Mouse (Mus musculus) embryo, embryonic 11 days (tissue): ENCODE data around the gene 2310061I04Rik.
A peak's percentile ranks its signal among the peaks of the same experiment; 100 is the strongest.

ENCODE experiments used
- DNase-seq: peaks from one replicate; pipeline ENCODE4 v3.0.0-alpha.2; 2015

The 2310061I04Rik gene

DNA sequence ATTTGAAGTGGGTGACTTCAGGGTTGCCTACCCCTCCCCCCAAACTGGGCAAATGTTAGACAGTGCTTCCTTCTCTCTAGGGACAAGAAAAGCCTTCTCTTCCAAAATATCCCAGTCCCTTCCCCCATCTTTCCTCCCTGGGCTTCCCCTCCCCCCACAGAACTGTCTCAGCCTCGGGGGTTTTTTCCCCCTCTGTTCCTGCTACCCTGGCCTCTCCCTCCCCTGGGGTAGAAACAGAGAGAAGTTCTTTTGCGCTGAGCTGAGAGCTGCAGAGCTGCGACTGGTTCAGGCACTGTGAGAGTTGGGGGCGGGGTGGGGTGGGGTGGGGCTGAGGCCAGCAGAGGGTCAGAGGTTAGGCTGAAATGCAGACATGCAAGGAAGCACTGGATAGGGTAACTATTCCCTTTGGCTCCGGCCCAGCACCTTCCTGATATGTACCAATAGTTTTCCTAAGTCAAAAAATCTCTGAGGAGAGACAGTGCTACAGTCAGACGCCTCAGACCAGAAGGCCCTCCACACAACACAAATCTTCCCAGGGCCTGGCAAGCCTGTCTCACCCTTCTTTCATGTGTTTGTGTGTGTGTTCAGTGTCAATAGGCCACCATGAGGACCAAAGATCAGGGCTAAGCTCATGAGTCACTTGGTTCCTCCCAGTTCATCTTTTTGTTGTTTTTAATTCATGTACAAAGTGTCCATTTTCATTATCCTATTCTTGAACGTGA lies 27.7 kb downstream of the 2310061I04Rik start:
- DNase-seq = peak; percentile 64

- DNase-seq = no peak
Observed at GRCm38 (mm10) chr17:35868961-35869345, 28.3 kb downstream of the 2310061I04Rik start.

DNA sequence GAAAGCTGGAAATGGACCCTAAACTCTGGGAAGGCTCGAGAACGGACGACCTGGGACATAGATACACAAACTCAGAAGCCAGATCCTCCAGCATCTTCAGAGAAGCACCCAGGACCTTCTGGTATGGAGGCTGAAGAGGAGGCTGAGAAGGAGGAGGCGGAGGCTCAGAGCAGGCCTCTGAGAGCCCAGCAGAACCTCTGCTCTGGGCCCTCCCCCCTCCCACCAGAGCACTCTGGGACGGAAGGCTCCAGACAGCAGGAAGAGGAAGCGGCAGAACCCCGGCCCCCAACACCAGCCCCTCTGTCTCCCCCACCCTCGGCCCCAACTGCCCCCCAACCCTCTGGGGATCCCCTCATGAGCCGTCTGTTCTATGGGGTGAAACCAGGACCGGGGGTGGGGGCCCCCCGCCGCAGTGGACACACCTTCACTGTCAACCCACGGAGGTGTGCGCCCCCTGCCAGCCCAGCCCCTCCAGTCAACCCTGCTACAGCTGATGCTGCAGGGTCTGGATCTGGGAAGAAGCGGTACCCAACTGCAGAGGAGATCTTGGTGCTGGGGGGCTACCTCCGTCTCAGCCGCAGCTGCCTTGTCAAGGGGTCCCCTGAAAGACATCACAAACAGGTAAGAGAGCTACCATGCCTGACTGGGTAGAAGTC lies 28.9 kb downstream of the 2310061I04Rik start:
- DNase-seq = peak; percentile 10

- peak; percentile 54 for DNase-seq
Observed at GRCm38 (mm10) chr17:35866911-35867890, 30.0 kb downstream of the 2310061I04Rik start.

DNA sequence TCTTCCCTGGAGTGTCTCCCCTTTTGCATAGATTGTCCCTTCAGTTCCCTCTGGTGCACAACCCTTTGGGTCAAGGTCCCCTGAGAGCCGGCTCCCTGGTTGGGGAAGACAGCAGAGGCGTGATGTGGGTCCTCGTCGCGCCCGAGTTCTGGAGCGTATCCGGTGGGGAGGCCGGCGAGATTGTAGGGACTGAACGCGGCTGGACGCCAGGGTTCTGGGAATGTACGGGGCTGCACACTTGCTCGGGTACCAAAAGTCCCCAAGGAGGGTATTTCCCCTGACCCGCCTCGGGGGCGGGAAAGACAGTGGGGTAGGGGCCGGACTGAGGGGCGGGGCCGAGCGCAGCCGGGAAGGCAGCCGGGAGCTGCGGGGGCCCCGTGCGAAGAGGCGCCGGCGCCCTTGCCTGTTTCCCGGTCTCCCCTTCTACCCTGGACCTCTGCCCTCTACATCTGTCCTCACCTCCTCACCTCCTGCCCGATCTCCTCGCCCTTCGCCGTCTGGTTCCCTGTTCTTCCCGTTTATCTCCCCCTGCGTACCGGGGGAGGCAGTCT lies 30.9 kb downstream of the 2310061I04Rik start:
- peak; percentile 83 for DNase-seq

DNA sequence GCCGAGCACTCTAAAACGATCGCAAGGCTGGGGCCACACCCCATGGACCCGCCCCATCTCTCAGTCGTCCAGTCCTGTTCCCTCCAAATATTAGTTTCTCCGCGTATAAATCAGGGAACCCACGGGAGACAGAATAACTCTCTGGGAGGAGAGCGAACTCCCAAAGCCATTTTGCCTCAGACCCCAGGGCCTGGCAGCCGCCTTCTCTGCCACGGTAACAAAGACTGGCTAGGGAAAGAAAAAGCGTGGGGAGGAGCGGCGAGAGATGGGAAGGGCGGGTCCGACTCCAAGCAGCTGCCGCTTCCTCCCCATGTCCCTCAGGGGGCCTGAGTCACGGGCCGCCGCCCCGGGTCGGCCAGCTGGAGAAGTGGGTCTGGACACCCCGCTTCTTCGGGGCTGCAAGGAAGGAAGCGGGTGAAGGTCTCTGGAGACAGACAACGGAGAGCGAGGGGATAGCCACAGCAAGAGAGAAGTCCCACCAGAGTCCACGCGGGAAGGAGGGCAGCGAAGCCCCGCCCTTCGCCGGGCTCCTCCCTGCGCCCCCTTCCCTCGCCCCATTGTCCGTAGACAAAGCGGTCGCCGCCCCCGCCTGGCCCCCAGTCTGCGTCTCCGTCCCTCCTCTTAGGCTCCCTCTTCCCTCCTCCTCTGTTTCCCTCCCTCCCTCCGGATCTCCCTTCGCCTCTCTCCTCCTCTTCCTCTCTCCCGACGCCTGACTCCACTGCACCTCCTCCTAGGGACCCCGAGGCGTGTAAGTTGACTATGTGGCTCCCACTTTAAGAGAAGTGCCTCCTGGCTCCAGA lies 31.6 kb downstream of the 2310061I04Rik start, which contains the start of gene Ppp1r18:
Ppp1r18 (plus strand) TSS at position 113 of the 800 bp plus-strand sequence.
- DNase-seq = peak; percentile 91

DNA sequence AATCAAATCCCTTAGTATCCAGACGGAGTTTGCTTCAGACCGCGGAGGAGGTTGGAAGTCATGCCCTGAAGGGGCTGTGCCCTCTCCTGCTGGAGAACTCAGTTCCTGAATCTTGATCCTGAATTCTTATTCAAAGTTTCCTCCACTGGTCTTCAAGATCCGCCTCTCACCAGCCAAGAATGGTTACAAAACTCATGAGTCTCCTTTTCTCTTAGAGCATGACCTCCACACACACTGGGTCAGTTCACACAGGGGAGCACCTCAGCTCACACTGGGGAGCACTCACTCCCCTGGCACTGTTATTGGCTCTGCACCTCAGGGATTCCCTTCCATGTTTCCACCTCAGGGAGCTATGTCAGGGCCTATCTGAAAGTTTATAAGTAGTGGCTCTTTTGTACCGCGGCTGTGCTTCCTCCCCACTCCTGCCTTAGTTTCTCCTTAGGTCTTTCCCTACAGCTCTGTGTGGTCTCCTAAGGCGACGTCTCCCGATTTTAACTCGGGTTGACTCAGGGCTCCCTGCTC lies 32.3 kb downstream of the 2310061I04Rik start:
- DNase-seq = no peak

GRCm38 (mm10) chr17:35861198-35861857 lies 35.9 kb downstream of the 2310061I04Rik start, which contains the start of gene Nrm:
TSS of gene Nrm (plus strand) at chr17:35861318.
- peak; percentile 94 for DNase-seq

DNA sequence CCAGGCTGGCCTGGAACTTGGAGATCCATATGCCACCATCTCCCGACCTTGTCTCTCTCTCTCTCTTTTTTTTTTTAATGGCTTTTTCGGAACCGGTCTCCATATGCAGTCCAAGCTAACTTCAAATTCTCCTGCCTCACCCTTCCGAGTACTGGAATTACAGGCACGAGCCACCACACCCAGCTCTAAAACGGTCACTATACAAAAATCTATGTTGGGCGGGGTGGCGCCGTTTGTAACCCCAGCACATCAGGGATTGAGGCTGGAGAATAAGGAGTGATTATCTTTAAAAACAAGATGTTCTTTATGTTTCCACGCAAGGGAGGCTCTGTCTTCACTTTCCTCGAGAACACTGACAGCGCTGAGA lies 36.4 kb downstream of the 2310061I04Rik start:
- no peak for DNase-seq

GRCm38 (mm10) chr17:35859835-35860234 lies 37.4 kb downstream of the 2310061I04Rik start:
- DNase-seq = no peak

GRCm38 (mm10) chr17:35859371-35859770 lies 37.9 kb downstream of the 2310061I04Rik start:
- DNase-seq = no peak

DNA sequence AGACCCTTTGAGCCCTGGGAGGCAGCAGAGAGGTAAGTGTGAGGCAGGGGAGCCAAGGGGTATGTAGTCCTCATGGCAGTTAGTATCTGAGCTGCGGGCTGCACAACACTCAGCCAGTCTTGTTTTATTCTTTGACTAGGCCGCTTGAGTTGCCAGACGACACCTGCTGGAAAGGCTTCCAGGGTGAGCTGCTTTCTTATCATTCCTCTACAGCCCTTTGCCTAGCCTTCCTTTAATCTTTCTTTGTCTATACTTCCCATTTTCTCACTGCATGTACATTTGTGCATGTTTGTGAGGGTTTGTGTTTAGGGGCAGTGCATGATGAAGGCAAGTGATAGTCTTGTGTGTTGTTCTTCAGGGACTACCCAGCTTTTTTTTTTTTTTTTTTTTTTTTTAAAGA lies 46.3 kb downstream of the 2310061I04Rik start:
- no peak for DNase-seq

- DNase-seq = no peak
Observed at GRCm38 (mm10) chr17:35848112-35848511, 49.1 kb downstream of the 2310061I04Rik start.

DNA sequence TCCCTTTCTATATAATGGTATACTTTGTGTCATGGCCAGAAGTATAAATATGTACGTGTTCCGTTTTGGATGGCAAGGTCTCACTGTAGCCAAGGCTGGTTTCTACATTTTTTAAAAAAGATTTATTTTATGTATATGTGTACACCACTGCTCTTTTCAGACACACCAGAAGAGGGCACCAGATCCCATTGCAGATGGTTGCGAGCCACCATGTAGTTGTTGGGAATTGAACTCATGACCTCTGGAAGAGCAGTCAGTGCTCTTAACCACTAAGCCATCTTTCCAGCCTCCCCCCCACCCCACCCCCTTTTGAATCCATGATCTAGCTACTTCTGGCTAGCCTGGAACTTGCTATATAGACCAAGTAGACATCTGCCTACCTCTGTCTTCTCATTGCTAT lies 53.7 kb downstream of the 2310061I04Rik start:
- DNase-seq = no peak
